ENCODE assay signal across 8 mouse cellular contexts in the genomic region with DNA sequence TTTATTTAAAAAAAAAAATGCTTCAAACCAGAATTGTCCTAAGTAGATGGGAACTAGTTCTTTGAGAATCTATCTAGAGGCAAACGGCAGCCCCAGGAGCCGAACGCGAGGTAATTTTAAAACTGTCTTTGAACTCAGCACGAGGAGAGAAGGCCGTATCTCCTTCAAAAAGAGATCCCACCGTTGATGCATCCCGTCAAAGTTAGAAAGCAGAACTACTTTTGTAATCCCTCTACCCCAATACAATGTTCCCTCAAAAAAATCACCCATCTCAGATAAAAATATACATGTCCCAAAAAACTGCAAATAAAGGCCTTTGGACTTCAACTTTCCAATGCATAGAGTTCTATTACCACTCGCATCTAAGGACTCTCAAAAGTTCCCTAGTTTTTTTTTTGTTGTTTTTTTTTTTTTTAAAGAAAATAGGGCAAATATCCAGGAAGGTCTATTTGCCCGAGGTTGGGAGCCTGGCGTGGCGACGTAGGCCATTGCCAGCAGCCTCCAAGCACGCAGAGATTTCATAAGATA. TPM values are rescaled to one million over a fixed set of nuclear protein-coding genes. Genes with fewer than 3 reads are reported as not detected.
DNase-seq lines count a peak whose midpoint lies in the region; ATAC-seq and TF ChIP-seq lines count a peak whose summit lies in the region.

No protein-coding gene starts in this region.

- H3K4me3 ChIP-seq in heart, embryonic 12.5 days = peak overlapping the region; percentile 79
- peak overlapping the region; percentile 57 for H3K4me3 ChIP-seq in C2C12 (ENCODE audit: insufficient read depth, poor library complexity, severe bottlenecking)
- peak overlapping the region; percentile 97 for H3K4me3 ChIP-seq in forebrain, embryonic 12.5 days (replicated peaks)
- peak overlapping the region; percentile 57 to 63 for H3K4me3 ChIP-seq in liver, embryonic 14.5 days (ENCODE audit: insufficient read depth in 1 of 2, low read depth in 2 of 2, low read length in 2 of 2)

- peak overlapping the region; percentile 98 for H3K9ac ChIP-seq in heart, embryonic 12.5 days
- peak overlapping the region; percentile 98 for H3K9ac ChIP-seq in forebrain, embryonic 12.5 days
- peak overlapping the region; percentile 62 for H3K9ac ChIP-seq in liver, embryonic 14.5 days (replicated peaks)

- TF ChIP-seq EP300 in liver, embryonic 14.5 days (IDR thresholded peaks at IDR 0.05; ENCODE audit: low read depth) = no peak

- peak overlapping the region; percentile 98 for H3ac ChIP-seq in C2C12 (ENCODE audit: control insufficient read depth, insufficient read length, low read depth)

- H3K4me2 ChIP-seq in heart, embryonic 12.5 days = peak overlapping the region; percentile 92
- H3K4me2 ChIP-seq in forebrain, embryonic 12.5 days = peak overlapping the region; percentile 97
- H3K4me2 ChIP-seq in liver, embryonic 14.5 days (ENCODE audit: low read depth) = peak overlapping the region; percentile 71

- TF ChIP-seq CTCF in C2C12 (IDR thresholded peaks at IDR 0.05; ENCODE audit: control insufficient read depth, insufficient read depth, insufficient read length) = no peak
- TF ChIP-seq CTCF in liver, embryonic 14.5 days (IDR thresholded peaks at IDR 0.05; ENCODE audit: low read depth) = no peak

- peaks cover 52% of the 10 kb centered on the region for H3K79me3 ChIP-seq in C2C12 (ENCODE audit: low read depth)

- no peak for DNase-seq in heart, adult 9 months (ENCODE audit: low spot score in 2 of 2)
- DNase-seq in liver, embryonic 14.5 days (ENCODE audit: low read depth in 3 of 3, low spot score in 3 of 3) = no peak
- DNase-seq in frontal cortex, postnatal 36 days (ENCODE audit: low spot score in 2 of 2) = no peak
- no peak for DNase-seq in gastrocnemius, postnatal 10 days
- DNase-seq in layer of hippocampus, adult 18-20 months (ENCODE audit: low spot score in 2 of 2) = no peak

- no peaks in the 10 kb centered on the region for H3K9me3 ChIP-seq in heart, embryonic 12.5 days (replicated peaks)
- H3K9me3 ChIP-seq in forebrain, embryonic 12.5 days = no peaks in the 10 kb centered on the region
- H3K9me3 ChIP-seq in liver, embryonic 14.5 days (ENCODE audit: control insufficient read depth, low read length) = no peaks in the 10 kb centered on the region

- no peaks in the 10 kb centered on the region for H3K36me3 ChIP-seq in heart, embryonic 12.5 days
- no peaks in the 10 kb centered on the region for H3K36me3 ChIP-seq in C2C12 (ENCODE audit: control insufficient read depth, insufficient read depth)
- H3K36me3 ChIP-seq in forebrain, embryonic 12.5 days (replicated peaks) = no peaks in the 10 kb centered on the region
- no peaks in the 10 kb centered on the region for H3K36me3 ChIP-seq in liver, embryonic 14.5 days (replicated peaks; ENCODE audit: control insufficient read depth, insufficient read depth, low read depth)

- H3K79me2 ChIP-seq in C2C12 (ENCODE audit: control insufficient read depth, insufficient read depth) = peaks cover 67% of the 10 kb centered on the region

- no peaks in the 10 kb centered on the region for H3K27me3 ChIP-seq in heart, embryonic 12.5 days (replicated peaks)
- H3K27me3 ChIP-seq in C2C12 (ENCODE audit: control insufficient read depth, insufficient read depth, insufficient read length) = no peaks in the 10 kb centered on the region
- H3K27me3 ChIP-seq in forebrain, embryonic 12.5 days = peaks cover 12% of the 10 kb centered on the region
- peaks cover 28% of the 10 kb centered on the region for H3K27me3 ChIP-seq in liver, embryonic 14.5 days (ENCODE audit: control insufficient read depth, insufficient read depth, low read length)

- peak overlapping the region; percentile 100 for H3K27ac ChIP-seq in heart, embryonic 12.5 days (ENCODE audit: poor library complexity, severe bottlenecking)
- H3K27ac ChIP-seq in forebrain, embryonic 12.5 days = peak overlapping the region; percentile 100
- no peak overlapping the region for H3K27ac ChIP-seq in liver, embryonic 14.5 days

- H3K4me1 ChIP-seq in heart, embryonic 12.5 days (replicated peaks) = peaks cover 45% of the 10 kb centered on the region
- H3K4me1 ChIP-seq in forebrain, embryonic 12.5 days = peaks cover 60% of the 10 kb centered on the region
- H3K4me1 ChIP-seq in liver, embryonic 14.5 days (replicated peaks; ENCODE audit: control insufficient read depth in 2 of 2, insufficient read depth in 2 of 2, low read length in 1 of 2) = peaks cover 3 to 9% of the 10 kb centered on the region in 2 experiments

- WGBS in heart, embryonic 12.5 days = 2% methylated on average over 14 of the region's 14 CpGs
- under 1% methylated on average over 14 of the region's 14 CpGs for WGBS in forebrain, embryonic 12.5 days
- WGBS in liver, embryonic 14.5 days (ENCODE audit: insufficient replicate concordance) = 5% methylated on average over 14 of the region's 14 CpGs

- no peak for ATAC-seq in heart, embryonic 12.5 days (ENCODE audit: insufficient number of reproducible peaks, low FRiP score)
- ATAC-seq in forebrain, embryonic 12.5 days (ENCODE audit: low FRiP score) = no peak
- no peak for ATAC-seq in liver, embryonic 14.5 days (ENCODE audit: insufficient read depth)

TF ChIP-seq in C2C12, 6 proteins besides CTCF, POLR2A, EP300 and RAD21:
- no peak for TF ChIP-seq CEBPB (IDR thresholded peaks at IDR 0.05; ENCODE audit: low read depth)
- TF ChIP-seq MYOG (IDR thresholded peaks at IDR 0.05; ENCODE audit: control insufficient read depth, extremely low read depth, insufficient read length) = no peak
- no peak for TF ChIP-seq MAX (IDR thresholded peaks at IDR 0.05)
- TF ChIP-seq USF1 (IDR thresholded peaks at IDR 0.05; ENCODE audit: low read depth) = no peak
- TF ChIP-seq MYOD1 (IDR thresholded peaks at IDR 0.05; ENCODE audit: control insufficient read depth, insufficient read length, low read depth) = no peak
- no peak for TF ChIP-seq FOSL1 (IDR thresholded peaks at IDR 0.05; ENCODE audit: insufficient read depth, low read length, poor library complexity, severe bottlenecking)

RNA-seq across cellular contexts. Expression of a gene that starts 2.0 kb away (rescaled TPM):
- 33.6 and 34.1 TPM in 2 replicates for polyA plus RNA-seq in heart, embryonic 12.5 days (2016; fragmentation: Nextera tagmentation; extraction: Ambion mirVana)
- 1.7 TPM for polyA plus RNA-seq in C2C12 (2012; fragmentation: generic; extraction: Trizol)
- polyA plus RNA-seq in forebrain, embryonic 12.5 days (2016; fragmentation: Nextera tagmentation; extraction: Ambion mirVana) = 78.4 and 89.6 TPM in 2 replicates
- polyA plus RNA-seq in liver, embryonic 14.5 days (2012; rRNA removed) = 7.7 and 8.8 TPM in 2 replicates
- polyA plus RNA-seq in liver, embryonic 14.5 days (2014; fragmentation: Nextera tagmentation; extraction: Ambion mirVana) = 7.9 and 11.0 TPM in 2 replicates
- total RNA-seq in gastrocnemius, postnatal 10 days (2021) = 1 to 10 TPM; 3.0 to 6.1 TPM
- total RNA-seq in layer of hippocampus, adult 18-20 months (2021) = 10 to 100 TPM; 56.7 to 61.5 TPM

RNA-seq across cellular contexts. Expression of a gene that starts 3.0 kb away (rescaled TPM):
- polyA plus RNA-seq in heart, embryonic 12.5 days (2016; fragmentation: Nextera tagmentation; extraction: Ambion mirVana) = 60.6 and 66.2 TPM in 2 replicates
- polyA plus RNA-seq in C2C12 (2012; fragmentation: generic; extraction: Trizol) = 43.2 TPM
- 133 and 141 TPM in 2 replicates for polyA plus RNA-seq in forebrain, embryonic 12.5 days (2016; fragmentation: Nextera tagmentation; extraction: Ambion mirVana)
- polyA plus RNA-seq in liver, embryonic 14.5 days (2012; rRNA removed) = 6.9 and 8.4 TPM in 2 replicates
- 7.3 and 8.6 TPM in 2 replicates for polyA plus RNA-seq in liver, embryonic 14.5 days (2014; fragmentation: Nextera tagmentation; extraction: Ambion mirVana)
- total RNA-seq in gastrocnemius, postnatal 10 days (2021) = 10 to 100 TPM; 33.8 to 40.9 TPM
- 10 to 100 TPM; 55.5 to 61.8 TPM for total RNA-seq in layer of hippocampus, adult 18-20 months (2021)
